Mouse (Mus musculus): Measurements from ENCODE around the gene Pik3c2b. TPM values are rescaled to one million over a fixed set of nuclear protein-coding genes. Genes with fewer than 3 reads are reported as not detected.
"Not testable (repeated sequence)": the region's sequence is repeated elsewhere in the genome, so short reads cannot be mapped to it uniquely, and the experiment has no call there.

The Pik3c2b gene
- 10 to 100 TPM in 1 of 2 experiments, 1 to 10 TPM in 1; 9.8 to 11.0 TPM for total RNA-seq (2021)
- long read RNA-seq, experiment 1, partial matches to known transcripts: 0 of 1 reads
- long read RNA-seq, experiment 1, other reads (novel, unspliced or antisense): 1 of 1 reads
- long read RNA-seq, experiment 2, partial matches to known transcripts: 0 of 3 reads
- long read RNA-seq, experiment 2, other reads (novel, unspliced or antisense): 3 of 3 reads

DNA sequence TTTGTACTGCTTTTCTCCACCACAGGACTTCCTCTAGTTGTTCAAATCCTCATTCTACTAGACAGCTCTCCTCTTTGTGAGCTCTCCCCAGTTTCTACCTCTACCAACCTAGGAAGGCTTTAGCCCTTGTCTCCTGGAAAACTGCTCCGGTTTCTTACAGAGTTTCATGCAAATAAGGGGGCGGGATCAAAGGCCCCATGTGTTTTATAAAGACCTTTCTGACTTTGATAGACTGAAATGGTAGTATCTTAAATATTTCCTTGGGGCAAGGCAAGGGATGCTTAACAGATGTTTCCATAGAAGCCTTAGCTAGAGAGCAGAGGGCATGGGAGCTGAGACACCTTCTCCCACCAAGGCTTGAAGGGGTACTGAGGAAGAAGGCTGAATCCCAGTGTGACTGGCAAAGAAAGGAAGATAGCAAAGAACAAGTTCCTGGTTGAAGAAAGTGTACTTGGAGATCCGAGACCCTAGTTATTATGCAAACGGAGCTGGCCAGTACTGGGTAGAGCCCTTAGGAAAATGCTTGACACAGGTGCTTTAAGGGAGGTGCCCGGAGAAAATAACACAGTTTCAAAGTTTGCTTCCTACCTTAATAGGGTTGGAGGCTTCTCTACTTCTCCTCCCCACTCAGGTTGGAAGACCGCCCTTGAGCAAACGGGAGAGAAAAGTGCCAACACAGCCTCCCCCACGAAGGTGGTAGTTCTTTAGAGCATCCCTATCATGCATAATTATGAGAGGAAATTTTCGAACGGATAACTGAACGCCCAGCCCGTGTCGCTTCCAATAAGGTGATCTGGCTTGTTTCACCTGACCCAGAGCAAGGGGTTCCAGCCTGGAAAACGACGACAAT lies at the start of gene Pik3c2b:
TSS of gene Pik3c2b (plus strand) at position 657 of the 850 bp plus-strand sequence.
- Histone ChIP-seq H3K27ac (peak within 1 kb of the TSS; percentile 93), H3K4me3 (peak within 1 kb of the TSS; percentile 97)
- no peak for TF ChIP-seq CTCF (IDR thresholded peaks at IDR 0.05)
- no peak for DNase-seq
- intact Hi-C loops (cut with DNase I): loop anchor here (10.0 kb wide), 1 partner anchor 270 kb away; no protein-coding TSS in a partner anchor

DNA sequence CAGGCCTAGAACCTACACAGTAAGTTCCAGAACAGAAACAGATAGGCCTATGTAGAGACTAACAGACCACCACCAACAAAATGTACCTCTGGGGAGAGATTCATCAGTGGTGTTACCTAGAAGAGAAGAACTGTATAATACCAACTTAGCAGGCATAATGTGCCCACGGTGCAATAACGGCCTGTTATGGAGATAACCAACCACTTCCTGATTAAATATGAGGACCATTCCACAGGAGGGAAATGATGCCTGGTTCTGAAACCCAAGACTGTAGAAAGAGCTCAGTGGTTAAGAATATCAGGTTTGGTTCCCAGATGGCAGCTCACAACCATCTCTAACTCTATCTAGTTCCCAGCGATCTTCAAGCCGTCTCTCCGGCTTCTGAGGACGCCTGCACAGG lies 45.1 kb upstream of the Pik3c2b start:
- no peak for TF ChIP-seq CTCF (IDR thresholded peaks at IDR 0.05)
- Histone ChIP-seq H3K27ac (no peak overlapping the region), H3K4me3 (no peak overlapping the region)
- intact Hi-C loops (cut with DNase I): no loop called here
- DNase-seq: no peak

DNA sequence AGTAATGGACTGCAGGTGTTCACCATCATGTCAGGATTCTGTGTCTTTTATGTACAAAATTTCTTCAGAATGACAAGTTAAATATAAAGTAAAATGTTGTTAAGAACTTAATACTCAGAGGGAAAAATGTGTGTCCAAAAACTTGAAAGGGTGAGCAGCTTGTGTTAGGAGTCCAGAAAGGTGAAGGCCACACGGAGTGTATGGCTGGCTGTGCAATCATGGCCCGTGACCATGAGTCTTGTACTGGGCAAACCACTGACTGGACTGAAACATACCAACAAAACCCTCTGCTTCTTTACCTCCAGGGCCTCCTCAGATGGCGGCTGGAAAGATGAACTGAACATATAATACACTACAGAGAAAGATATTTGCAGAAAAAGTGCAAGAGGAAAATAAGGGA lies 38.9 kb upstream of the Pik3c2b start:
- no peak for DNase-seq
- H3K4me3 ChIP-seq: no peak overlapping the region
- intact Hi-C loops (cut with DNase I): no loop called here

DNA sequence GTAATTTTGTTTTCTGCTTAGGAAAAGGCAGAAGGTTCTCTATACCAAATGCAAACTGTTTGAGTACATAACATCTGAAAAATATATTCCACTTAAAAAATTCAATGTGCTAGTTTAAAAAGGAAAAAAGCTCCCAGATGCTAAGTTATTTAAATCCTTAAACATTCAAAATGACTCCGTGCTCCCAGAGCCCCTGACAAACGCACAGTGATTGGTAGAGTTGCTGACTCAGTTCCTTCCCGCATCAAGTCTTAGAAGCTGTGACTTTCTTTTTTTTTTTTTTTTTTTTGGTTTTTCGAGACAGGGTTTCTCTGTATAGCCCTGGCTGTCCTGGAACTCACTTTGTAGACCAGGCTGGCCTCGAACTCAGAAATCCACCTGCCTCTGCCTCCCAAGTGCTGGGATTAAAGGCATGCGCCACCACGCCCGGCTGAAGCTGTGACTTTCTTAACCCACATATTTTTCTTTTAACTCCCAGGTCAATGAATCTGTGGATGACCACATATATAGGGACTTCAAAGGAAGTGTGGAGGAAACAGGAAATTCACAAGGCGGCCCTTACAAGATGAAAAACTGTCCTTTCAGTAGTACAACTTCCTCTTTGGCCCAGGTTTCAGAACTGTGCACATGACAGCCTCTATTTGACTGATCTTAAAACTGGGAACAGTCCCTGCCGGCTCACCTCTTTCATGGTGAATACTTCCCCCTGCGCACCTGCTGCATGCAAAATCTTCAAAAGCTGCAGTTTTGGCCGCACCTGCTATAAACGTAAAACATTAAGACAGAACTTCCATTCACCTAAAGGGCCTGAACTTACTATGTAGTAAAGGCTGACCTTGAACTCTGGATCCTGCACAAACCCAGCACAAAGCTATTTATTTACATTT lies 33.3 kb upstream of the Pik3c2b start:
- DNase-seq: no peak
- intact Hi-C loops (cut with DNase I): no loop called here
- H3K4me3 ChIP-seq: no peak overlapping the region
- no peak overlapping the region for H3K27ac ChIP-seq
- no peak for TF ChIP-seq CTCF (IDR thresholded peaks at IDR 0.05)

More for the DNA sequence above, 38.9 kb upstream of the Pik3c2b start:
- TF ChIP-seq CTCF (IDR thresholded peaks at IDR 0.05): no peak
- H3K27ac ChIP-seq: no peak overlapping the region

DNA sequence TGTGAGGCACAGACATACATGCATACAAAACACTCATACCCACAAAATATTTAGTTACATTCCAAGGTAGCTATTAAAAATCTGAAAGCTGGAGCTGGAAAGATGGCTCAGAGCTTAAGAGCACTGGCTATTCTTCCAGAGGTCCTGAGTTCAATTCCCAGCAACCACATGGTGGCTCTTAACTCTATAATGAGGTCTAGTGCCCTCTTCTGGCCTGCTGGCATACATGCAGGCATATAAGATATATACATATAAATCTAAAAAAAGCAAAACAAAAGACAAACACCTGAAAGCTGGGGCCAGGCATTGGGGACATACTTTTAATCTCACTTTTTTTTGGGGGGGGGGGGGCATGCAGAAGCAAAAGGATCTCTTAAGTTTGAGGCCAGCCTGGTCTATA lies 32.1 kb upstream of the Pik3c2b start:
- TF ChIP-seq CTCF (IDR thresholded peaks at IDR 0.05): peak; percentile 35; the same call in 1 of the 2 replicates

DNA sequence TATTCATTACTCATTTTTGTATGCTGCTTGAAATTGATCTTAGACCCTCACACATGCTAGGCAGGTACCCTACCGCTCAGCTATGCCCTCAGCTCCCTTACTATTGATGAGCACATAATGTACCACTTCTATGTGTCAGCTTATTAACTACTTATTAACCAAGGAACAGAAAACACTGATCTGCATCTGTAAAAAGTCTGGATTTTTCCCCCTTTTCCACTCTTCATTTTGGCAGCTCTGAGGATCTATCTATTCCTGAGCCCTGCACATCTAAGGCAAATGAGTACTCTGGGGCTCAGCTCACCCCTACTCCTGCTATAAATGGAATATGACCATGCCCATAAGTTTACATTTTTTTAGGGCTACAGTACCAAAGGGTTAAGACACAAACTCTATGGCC lies 31.3 kb upstream of the Pik3c2b start:
- no peak overlapping the region for H3K27ac ChIP-seq
- intact Hi-C loops (cut with DNase I): no loop called here
- H3K4me3 ChIP-seq: no peak overlapping the region
- DNase-seq: no peak
- TF ChIP-seq CTCF (IDR thresholded peaks at IDR 0.05): no peak

More for the DNA sequence above, 32.1 kb upstream of the Pik3c2b start:
- Histone ChIP-seq H3K4me3 (no peak overlapping the region), H3K27ac (no peak overlapping the region)
- intact Hi-C loops (cut with DNase I): no loop called here
- no peak for DNase-seq

DNA sequence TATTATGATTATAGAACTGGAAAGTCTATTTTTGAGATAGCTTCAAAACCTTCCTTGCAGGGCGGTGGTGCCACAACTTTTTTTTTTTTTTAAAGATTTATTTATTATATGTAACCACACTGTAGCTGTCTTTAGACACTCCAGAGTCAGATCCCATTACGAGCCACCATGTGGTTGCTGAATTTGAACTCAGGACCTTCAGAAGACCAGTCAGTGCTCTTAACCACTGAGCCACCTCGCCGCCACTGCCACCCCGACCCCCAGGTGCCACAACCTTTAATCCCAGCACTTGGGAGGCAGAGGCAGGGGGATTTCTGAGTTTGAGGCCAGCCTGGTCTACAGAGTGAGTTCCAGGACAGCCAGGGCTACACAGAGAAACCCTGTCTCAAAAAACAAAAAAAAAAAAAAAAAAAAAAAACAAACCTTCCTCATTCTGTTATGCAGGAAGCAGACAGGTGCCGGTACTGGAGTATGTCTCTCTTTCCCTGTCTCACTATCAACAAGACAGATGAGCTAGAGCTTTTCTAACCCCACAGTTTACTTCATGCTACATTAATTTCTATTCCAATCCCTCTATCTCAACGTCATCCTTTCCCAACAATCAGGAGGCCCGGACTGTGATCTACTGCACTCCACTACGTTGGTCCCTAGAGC lies 28.6 kb upstream of the Pik3c2b start:
- no peak for TF ChIP-seq CTCF (IDR thresholded peaks at IDR 0.05)
- intact Hi-C loops (cut with DNase I): no loop called here
- Histone ChIP-seq H3K27ac (no peak overlapping the region), H3K4me3 (no peak overlapping the region)
- no peak for DNase-seq

DNA sequence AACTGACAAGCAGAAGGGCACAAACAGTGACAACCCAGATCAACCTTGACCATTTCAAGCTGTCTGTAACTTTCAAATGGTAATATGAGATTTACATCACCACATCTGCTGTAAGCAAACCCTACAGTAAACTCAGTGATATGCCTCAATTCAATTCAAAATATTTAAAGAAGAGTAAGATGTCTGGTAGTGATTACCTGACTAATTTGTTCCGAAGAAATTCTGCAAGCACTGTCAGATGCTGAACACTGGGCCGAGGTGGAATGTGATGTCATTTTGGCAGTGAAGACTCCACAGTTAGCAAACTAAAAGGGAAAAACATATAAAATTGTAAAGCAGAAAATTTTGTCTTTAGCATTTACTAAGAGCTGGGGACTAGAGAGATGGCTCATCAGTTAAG lies 26.9 kb upstream of the Pik3c2b start:
- intact Hi-C loops (cut with DNase I): no loop called here
- Histone ChIP-seq H3K27ac (no peak overlapping the region), H3K4me3 (no peak overlapping the region)
- no peak for TF ChIP-seq CTCF (IDR thresholded peaks at IDR 0.05)
- DNase-seq: no peak

DNA sequence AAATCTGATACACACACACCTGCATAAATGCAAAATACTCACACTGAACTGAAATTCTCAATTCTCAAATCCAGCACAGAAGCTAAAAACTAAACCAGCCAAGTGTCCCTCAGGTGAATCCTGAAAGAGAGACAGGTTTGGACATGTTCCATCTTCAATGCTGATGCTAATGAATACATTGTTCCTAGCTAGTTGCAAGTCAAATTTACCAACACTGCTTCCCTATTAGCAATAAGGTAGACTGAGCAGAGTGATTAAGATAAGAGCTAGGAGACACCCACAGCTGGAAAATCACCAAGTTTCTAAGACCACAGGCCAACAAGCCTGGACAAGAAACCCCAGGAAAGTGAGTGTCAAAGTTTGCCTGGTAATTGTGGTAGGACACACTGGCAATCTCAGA lies 26.2 kb upstream of the Pik3c2b start:
- intact Hi-C loops (cut with DNase I): no loop called here
- no peak for DNase-seq
- TF ChIP-seq CTCF (IDR thresholded peaks at IDR 0.05): no peak
- no peak overlapping the region for H3K27ac ChIP-seq
- H3K4me3 ChIP-seq: no peak overlapping the region

DNA sequence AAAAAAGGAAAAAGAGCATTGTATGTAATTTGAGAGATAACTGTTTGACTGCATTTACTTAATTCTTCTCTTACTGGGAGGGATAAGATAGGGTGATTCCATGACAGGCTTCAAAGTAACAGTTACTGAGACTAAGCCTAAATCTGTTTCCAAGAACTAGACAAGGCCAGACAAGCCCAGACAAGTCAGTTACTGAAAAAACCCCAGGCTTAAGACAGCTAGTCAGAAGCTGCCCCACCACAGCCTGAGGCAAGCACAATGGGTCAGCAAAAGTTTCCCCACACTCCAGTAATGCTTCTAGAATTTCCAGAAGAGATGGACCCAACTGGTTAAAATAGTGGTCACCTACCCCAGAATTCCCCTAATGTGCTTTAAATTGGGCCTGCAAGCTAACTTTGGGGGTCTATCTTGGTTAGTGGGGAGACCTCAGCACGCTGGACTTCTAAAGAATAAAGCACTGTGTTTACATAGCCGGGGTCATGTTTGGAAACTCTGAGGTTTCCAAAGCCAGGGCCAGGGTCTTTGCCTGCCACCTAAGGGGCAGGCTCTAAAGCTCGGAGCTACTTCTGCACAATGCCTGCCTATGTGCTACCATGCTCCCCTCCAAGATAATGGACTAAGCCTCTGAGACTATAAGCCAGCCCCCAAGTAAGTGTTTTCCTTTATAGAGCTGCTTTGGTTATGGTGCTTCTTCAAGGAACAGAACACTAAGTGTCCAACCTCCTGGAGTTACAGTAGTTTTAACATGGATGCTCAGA lies 25.2 kb upstream of the Pik3c2b start:
- no peak overlapping the region for H3K27ac ChIP-seq
- intact Hi-C loops (cut with DNase I): no loop called here
- DNase-seq: no peak

DNA sequence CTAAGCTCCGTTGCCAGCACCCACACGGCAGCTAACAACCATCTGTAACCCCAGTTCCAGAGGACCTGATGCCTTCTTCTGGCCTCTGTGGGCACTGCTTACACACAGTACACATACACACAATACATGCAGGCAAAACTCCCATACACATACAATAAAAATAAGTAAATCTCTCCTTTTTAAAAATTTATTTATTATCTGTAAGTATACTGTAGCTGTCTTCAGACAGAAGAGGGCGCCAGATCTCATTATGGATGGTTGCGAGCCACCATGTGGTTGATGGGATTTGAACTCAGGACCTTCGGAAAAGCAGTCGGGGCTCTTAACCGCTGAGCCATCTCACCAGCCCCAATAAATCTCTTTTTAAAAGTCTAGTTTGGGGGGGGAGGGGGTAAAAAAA lies 24.1 kb upstream of the Pik3c2b start:
- Histone ChIP-seq H3K27ac (no peak overlapping the region), H3K4me3 (no peak overlapping the region)
- peak; percentile 30; the same call in 1 of the 2 replicates for TF ChIP-seq CTCF (IDR thresholded peaks at IDR 0.05)
- intact Hi-C loops (cut with DNase I): no loop called here
- no peak for DNase-seq

More for the DNA sequence above, 25.2 kb upstream of the Pik3c2b start:
- no peak overlapping the region for H3K4me3 ChIP-seq
- no peak for TF ChIP-seq CTCF (IDR thresholded peaks at IDR 0.05)

DNA sequence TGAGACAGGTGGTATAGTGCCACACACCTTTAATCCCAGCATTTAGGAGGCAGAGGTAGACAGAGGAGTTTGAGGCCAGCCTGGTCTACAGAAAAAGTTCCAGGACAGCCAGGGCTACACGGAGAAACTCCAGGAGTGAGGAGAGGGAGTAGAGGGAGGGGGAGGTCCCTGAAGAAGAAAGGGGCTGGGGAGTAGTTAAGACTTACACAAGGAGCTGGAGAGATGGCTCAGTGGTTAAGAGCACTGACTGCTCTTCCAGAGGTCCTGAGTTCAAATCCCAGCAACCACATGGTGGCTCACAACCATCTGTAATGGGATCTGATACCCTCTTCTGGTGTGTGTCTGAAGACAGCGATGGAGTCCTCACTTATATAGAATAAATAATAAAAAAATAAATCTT lies 23.5 kb upstream of the Pik3c2b start:
- H3K4me3 ChIP-seq; H3K27ac ChIP-seq; DNase-seq; intact Hi-C loops (cut with DNase I): not testable (repeated sequence)

DNA sequence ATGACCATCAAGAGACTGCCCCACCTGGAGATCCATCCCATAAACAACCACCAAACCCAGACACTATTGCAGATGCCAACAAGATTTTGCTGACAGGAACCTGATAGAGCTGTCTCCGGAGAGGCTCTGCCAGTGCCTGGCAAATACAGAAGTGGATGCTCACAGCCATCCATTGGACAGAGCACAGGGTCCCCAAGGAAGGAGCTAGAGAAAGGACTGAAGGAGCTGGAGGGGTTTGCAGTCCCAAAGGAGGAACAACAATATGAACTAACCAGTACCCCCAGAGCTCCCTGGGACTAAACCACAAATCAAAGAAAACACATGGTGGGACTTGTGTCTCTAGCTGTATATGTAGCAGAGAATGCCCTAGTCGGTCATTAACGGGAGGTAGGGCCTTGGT lies 21.7 kb upstream of the Pik3c2b start:
- intact Hi-C loops (cut with DNase I); H3K27ac ChIP-seq; DNase-seq: not testable (repeated sequence)
- H3K4me3 ChIP-seq: peak overlapping the region; percentile 93
